Mouse (Mus musculus) testis, adult 2 months (tissue): ENCODE results near the gene Dnah2. TPM values are rescaled to one million over a fixed set of nuclear protein-coding genes. Genes with fewer than 3 reads are reported as not detected.
A peak's percentile ranks its signal among the peaks of the same experiment; 100 is the strongest.
"Not testable (repeated sequence)": the region's sequence is repeated elsewhere in the genome, so short reads cannot be mapped to it uniquely, and the experiment has no call there.

Experiments used
- H3K27ac ChIP-seq: fragments of 200-500 bp; 2 replicates; pipeline ENCODE4 v1.5.1; 2012; ENCODE audit warnings: low read depth, low read length; ENCODE audit not compliant: control insufficient read depth, insufficient read depth
- H3K27me3 ChIP-seq: fragments of 200-500 bp; 2 replicates; pipeline ENCODE4 v1.6.1; 2012; ENCODE audit warnings: mild to moderate bottlenecking, low read length, moderate library complexity; ENCODE audit not compliant: control insufficient read depth, insufficient read depth
- H3K36me3 ChIP-seq: fragments of 200-500 bp; 2 replicates; pipeline ENCODE4 v1.6.1; 2012; ENCODE audit warnings: mild to moderate bottlenecking, low read length; ENCODE audit not compliant: control insufficient read depth, insufficient read depth
- H3K4me1 ChIP-seq: fragments of 200-500 bp; 2 replicates; pipeline ENCODE4 v1.6.1; 2012; ENCODE audit warnings: low read length; ENCODE audit not compliant: control insufficient read depth, insufficient read depth
- H3K4me3 ChIP-seq: fragments of 200-500 bp; 2 replicates; pipeline ENCODE4 v1.5.1; 2012; ENCODE audit warnings: low read depth, mild to moderate bottlenecking, low read length, moderate library complexity, mixed read lengths; ENCODE audit not compliant: control insufficient read depth
- CTCF ChIP-seq: fragments of 200-500 bp; IDR thresholded peaks from 2 replicates; pipeline ENCODE4 v1.5.1; 2012; ENCODE audit warnings: low read depth, mild to moderate bottlenecking, inconsistent platforms, low read length, moderate library complexity; ENCODE audit not compliant: control insufficient read depth, insufficient read depth, insufficient replicate concordance
- POLR2A ChIP-seq: fragments of 200-500 bp; IDR thresholded peaks from 2 replicates; pipeline ENCODE4 v1.6.1; 2012; ENCODE audit warnings: low read depth, mild to moderate bottlenecking, inconsistent platforms, low read length, moderate library complexity; ENCODE audit not compliant: control insufficient read depth
- polyA plus RNA-seq: library from polyadenylated mRNA; depleted of rRNA; stranded (reverse); fragments of >200 nt; gene quantifications from 2 replicates; pipeline ENCODE4 v1.2.3, GENCODE M21; 2012

Gene Dnah2
- polyA plus RNA-seq, 1 experiment, result 39.3 TPM

GRCm38 (mm10) chr11:69398486-69399200 lies 150.3 kb downstream of the Dnah2 start:
- Histone ChIP-seq H3K4me1 (peaks cover 32% of the 10 kb centered on the region), H3K36me3 (no peaks in the 10 kb centered on the region; the same call in 1 of the 2 replicates), H3K27me3 (no peaks in the 10 kb centered on the region), H3K27ac (no peak overlapping the region; the same call in 1 of the 2 replicates), H3K4me3 (peak overlapping the region; percentile 91)
- TF ChIP-seq CTCF, result no peak

GRCm38 (mm10) chr11:69398059-69398458 lies 150.9 kb downstream of the Dnah2 start, which contains the start of gene Tmem88:
Gene Tmem88, minus strand, starts transcription at chr11:69398234.
- H3K27ac ChIP-seq, result peak within 1 kb of the TSS; percentile 75
- H3K4me1 ChIP-seq, result peaks cover 32% of the 10 kb centered on the region

DNA sequence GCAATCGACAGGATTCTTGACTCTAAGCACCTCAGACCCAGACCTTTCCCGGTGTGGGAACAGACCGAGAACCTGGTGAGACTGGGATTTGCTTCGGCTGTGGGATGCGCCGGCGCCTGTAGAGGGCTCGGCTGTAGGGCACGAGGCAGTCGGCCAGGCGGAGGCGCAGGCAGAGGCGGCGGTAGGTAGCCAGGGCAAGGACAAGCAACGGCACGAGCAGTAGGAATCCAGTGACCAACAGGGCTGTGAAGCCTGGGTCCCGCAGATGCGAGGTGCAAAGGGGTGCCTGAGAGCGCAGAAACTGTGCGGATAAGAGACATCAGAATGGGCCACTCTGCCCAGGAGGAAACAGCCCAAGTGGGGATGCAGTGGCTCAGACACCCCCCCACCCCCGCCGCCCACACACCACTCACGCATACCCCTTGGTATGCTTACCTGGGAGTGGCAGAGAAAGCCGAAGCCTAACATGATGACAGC lies 151.3 kb downstream of the Dnah2 start:
- peaks cover 32% of the 10 kb centered on the region for H3K4me1 ChIP-seq
- H3K27ac ChIP-seq, result peak overlapping the region; percentile 75
- 0 out of 2 replicates have a peak, but pooled peaks have one; percentile 20 for TF ChIP-seq POLR2A
- TF ChIP-seq CTCF, result peak; percentile 7; the same call in 1 of the 2 replicates
- H3K27me3 ChIP-seq, result no peaks in the 10 kb centered on the region
- H3K36me3 ChIP-seq, result no peaks in the 10 kb centered on the region; the same call in 1 of the 2 replicates
- peak overlapping the region; percentile 91 for H3K4me3 ChIP-seq

More at GRCm38 (mm10) chr11:69398059-69398458, 150.9 kb downstream of the Dnah2 start, which contains the start of gene Tmem88:
- Histone ChIP-seq H3K36me3 (no peaks in the 10 kb centered on the region; the same call in 1 of the 2 replicates), H3K27me3 (no peaks in the 10 kb centered on the region), H3K4me3 (peak within 1 kb of the TSS; percentile 91)
- TF ChIP-seq CTCF (no peak), POLR2A (no peak)

- Histone ChIP-seq H3K36me3 (no peaks in the 10 kb centered on the region; the same call in 1 of the 2 replicates), H3K4me1 (peaks cover 32% of the 10 kb centered on the region), H3K27me3 (no peaks in the 10 kb centered on the region), H3K4me3 (peak overlapping the region; percentile 91), H3K27ac (peak overlapping the region; percentile 96)
- no peak for TF ChIP-seq CTCF
- no peak for TF ChIP-seq POLR2A
Measured at GRCm38 (mm10) chr11:69396772-69397171, 152.1 kb downstream of the Dnah2 start.

GRCm38 (mm10) chr11:69395634-69396373 lies 153.1 kb downstream of the Dnah2 start:
- H3K27ac ChIP-seq, result peak overlapping the region; percentile 96
- TF ChIP-seq POLR2A (peak; percentile 70), CTCF (no peak)
- H3K4me1 ChIP-seq, result peaks cover 29% of the 10 kb centered on the region
- no peaks in the 10 kb centered on the region; the same call in 1 of the 2 replicates for H3K36me3 ChIP-seq
- peak overlapping the region; percentile 91 for H3K4me3 ChIP-seq
- no peaks in the 10 kb centered on the region for H3K27me3 ChIP-seq

GRCm38 (mm10) chr11:69395235-69395633 lies 153.7 kb downstream of the Dnah2 start, which contains the start of the genes Naa38 and Cyb5d1:
Gene Naa38, plus strand, starts transcription at chr11:69395487.
Gene Cyb5d1, minus strand, starts transcription at chr11:69395631.
- H3K27me3 ChIP-seq, result not testable (repeated sequence)

DNA sequence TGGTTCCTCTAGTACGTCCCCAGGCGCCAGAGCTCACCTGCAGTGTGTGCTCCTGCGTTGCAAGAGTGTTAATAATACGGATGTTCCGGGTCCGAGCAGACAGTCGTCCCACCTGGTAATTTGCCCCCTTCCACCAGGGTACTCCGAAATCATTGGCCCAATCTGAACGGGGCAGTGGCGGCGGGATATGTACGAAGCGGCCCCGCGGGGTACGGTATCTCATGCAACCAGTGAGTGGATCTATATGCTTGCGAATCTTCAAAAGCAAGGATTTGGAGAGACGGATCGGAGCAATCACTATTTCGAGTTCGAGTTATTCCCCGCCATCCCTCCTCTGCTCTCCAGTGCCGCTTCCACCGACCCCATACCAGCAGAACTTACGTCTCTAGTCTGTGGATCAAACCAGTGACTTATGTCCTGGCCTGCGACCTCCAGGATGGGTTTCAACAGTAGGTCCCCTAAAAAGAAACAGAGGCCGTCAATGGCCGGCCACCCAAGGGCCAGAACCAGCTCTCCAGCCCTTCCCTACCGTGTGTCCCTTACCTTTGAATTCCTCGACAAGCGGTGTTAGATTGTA lies 154.2 kb downstream of the Dnah2 start:
- not testable (repeated sequence) for H3K27me3 ChIP-seq, H3K36me3 ChIP-seq
- Histone ChIP-seq H3K4me1 (peaks cover 20% of the 10 kb centered on the region), H3K4me3 (peak overlapping the region; percentile 91), H3K27ac (peak overlapping the region; percentile 96)

More at GRCm38 (mm10) chr11:69395235-69395633, 153.7 kb downstream of the Dnah2 start, which contains the start of the genes Naa38 and Cyb5d1:
- peak within 1 kb of the TSS; percentile 91 for H3K4me3 ChIP-seq
- H3K36me3 ChIP-seq, result not testable (repeated sequence)
- peak; percentile 29; the same call in 1 of the 2 replicates for TF ChIP-seq POLR2A
- peak within 1 kb of the TSS; percentile 96 for H3K27ac ChIP-seq
- peaks cover 26% of the 10 kb centered on the region for H3K4me1 ChIP-seq
